Mouse (Mus musculus) heart, embryonic 12.5 days (tissue): Measurements from ENCODE around the gene Fbxl4. TPM values are rescaled to one million over a fixed set of nuclear protein-coding genes. Genes with fewer than 3 reads are reported as not detected.
A peak's percentile ranks its signal among the peaks of the same experiment; 100 is the strongest.

Experiments
- ATAC-seq: fragments of 200-750 bp; cut with Nextera tagmentation; 2 replicates; pipeline ENCODE4 v1.8.0; 2017; ENCODE audit warnings: moderate TSS enrichment, moderate library complexity; ENCODE audit not compliant: insufficient number of reproducible peaks, low FRiP score
- H3K27ac ChIP-seq: fragments of 300-500 bp; sonication (generic); 2 replicates; pipeline ENCODE4 v1.5.1; 2016; ENCODE audit warnings: mild to moderate bottlenecking, moderate library complexity; ENCODE audit not compliant: poor library complexity, severe bottlenecking
- H3K27me3 ChIP-seq: fragments of 300-500 bp; sonication (generic); replicated peaks from 2 replicates; pipeline ENCODE4 v1.6.1; 2016; ENCODE audit warnings: mild to moderate bottlenecking, moderate library complexity
- H3K36me3 ChIP-seq: fragments of 300-500 bp; sonication (generic); 2 replicates; pipeline ENCODE4 v1.6.1; 2016; ENCODE audit warnings: mild to moderate bottlenecking, moderate library complexity
- H3K4me1 ChIP-seq: fragments of 300-500 bp; sonication (generic); replicated peaks from 2 replicates; pipeline ENCODE4 v1.6.1; 2016; ENCODE audit warnings: mild to moderate bottlenecking
- H3K4me2 ChIP-seq: fragments of 300-500 bp; sonication (generic); 2 replicates; pipeline ENCODE4 v1.6.1; 2016; ENCODE audit warnings: mild to moderate bottlenecking, moderate library complexity
- H3K4me3 ChIP-seq: fragments of 300-500 bp; sonication (generic); 2 replicates; pipeline ENCODE4 v1.5.1; 2016; ENCODE audit warnings: mild to moderate bottlenecking
- H3K9ac ChIP-seq: fragments of 300-500 bp; sonication (generic); 2 replicates; pipeline ENCODE4 v1.6.1; 2016; ENCODE audit warnings: mild to moderate bottlenecking, moderate library complexity
- H3K9me3 ChIP-seq: fragments of 300-500 bp; sonication (generic); replicated peaks from 2 replicates; pipeline ENCODE4 v1.6.1; 2016; ENCODE audit warnings: mild to moderate bottlenecking, moderate library complexity
- WGBS: fragments of 180-500 bp; shearing (Covaris S2); methylation state at CpG from one replicate; pipeline ENCODE4 v1.1.7; 2016; 5-methylcytosine and 5-hydroxymethylcytosine counted together
- polyA plus RNA-seq: library from polyadenylated mRNA; unstranded; fragments of >200 nt; fragmentation: Nextera tagmentation; extraction: Ambion mirVana; gene quantifications from 2 replicates; pipeline ENCODE4 v1.2.1, GENCODE M21; 2016

Gene Fbxl4
- polyA plus RNA-seq, 1 experiment from 2014 or later = 12.5 TPM

GRCm38 (mm10) chr4:22392777-22393473, 35.6 kb downstream of the Fbxl4 start:
- H3K4me3 ChIP-seq = no peak overlapping the region
- no peak overlapping the region for H3K4me2 ChIP-seq
- H3K27ac ChIP-seq = no peak overlapping the region
- no peaks in the 10 kb centered on the region for H3K27me3 ChIP-seq
- 79% methylated on average over 13 of the region's 13 CpGs for WGBS
- H3K4me1 ChIP-seq = 0 out of 2 replicates have a peak, but pooled peaks cover 3% of the 10 kb centered on the region
- H3K9ac ChIP-seq = no peak overlapping the region
- H3K9me3 ChIP-seq = no peaks in the 10 kb centered on the region
- no peak for ATAC-seq
- peaks cover 6% of the 10 kb centered on the region for H3K36me3 ChIP-seq

- no peak overlapping the region for H3K4me2 ChIP-seq
- ATAC-seq = no peak
- no peak overlapping the region for H3K4me3 ChIP-seq
- no peak overlapping the region for H3K9ac ChIP-seq
- no peaks in the 10 kb centered on the region for H3K27me3 ChIP-seq
- no peak overlapping the region for H3K27ac ChIP-seq
- H3K9me3 ChIP-seq = peaks cover 6% of the 10 kb centered on the region
- H3K4me1 ChIP-seq = no peaks in the 10 kb centered on the region
- 74% methylated on average over 2 of the region's 2 CpGs for WGBS
- H3K36me3 ChIP-seq = peaks cover 15% of the 10 kb centered on the region
Measured at GRCm38 (mm10) chr4:22395404-22395803, 38.1 kb downstream of the Fbxl4 start.

GRCm38 (mm10) chr4:22396484-22397000, 39.2 kb downstream of the Fbxl4 start:
- H3K9ac ChIP-seq = no peak overlapping the region
- ATAC-seq = no peak
- 95% methylated on average over 1 of the region's 1 CpGs for WGBS
- no peaks in the 10 kb centered on the region for H3K4me1 ChIP-seq
- no peaks in the 10 kb centered on the region for H3K27me3 ChIP-seq
- H3K9me3 ChIP-seq = peaks cover 6% of the 10 kb centered on the region
- H3K4me2 ChIP-seq = no peak overlapping the region
- H3K27ac ChIP-seq = no peak overlapping the region
- no peak overlapping the region for H3K4me3 ChIP-seq
- peaks cover 22% of the 10 kb centered on the region for H3K36me3 ChIP-seq

- H3K27me3 ChIP-seq = no peaks in the 10 kb centered on the region
- H3K4me1 ChIP-seq = no peaks in the 10 kb centered on the region
- ATAC-seq = peak; percentile 9; the same call in 1 of the 2 replicates
- no peak overlapping the region for H3K27ac ChIP-seq
- peaks cover 6% of the 10 kb centered on the region for H3K9me3 ChIP-seq
- H3K4me3 ChIP-seq = no peak overlapping the region
- peaks cover 22% of the 10 kb centered on the region for H3K36me3 ChIP-seq
- 89% methylated on average over 5 of the region's 5 CpGs for WGBS
- no peak overlapping the region for H3K9ac ChIP-seq
- H3K4me2 ChIP-seq = no peak overlapping the region
Measured at GRCm38 (mm10) chr4:22397003-22397402, 39.7 kb downstream of the Fbxl4 start.

- Histone ChIP-seq H3K4me1 (no peaks in the 10 kb centered on the region), H3K36me3 (peaks cover 21% of the 10 kb centered on the region), H3K4me3 (no peak overlapping the region), H3K4me2 (no peak overlapping the region), H3K27ac (no peak overlapping the region), H3K9ac (no peak overlapping the region), H3K9me3 (peaks cover 6% of the 10 kb centered on the region), H3K27me3 (no peaks in the 10 kb centered on the region)
- 86% methylated on average over 3 of the region's 3 CpGs for WGBS
- no peak for ATAC-seq
Measured at GRCm38 (mm10) chr4:22402032-22402431, 44.7 kb downstream of the Fbxl4 start.

GRCm38 (mm10) chr4:22402930-22403329, 45.6 kb downstream of the Fbxl4 start:
- H3K4me1 ChIP-seq = no peaks in the 10 kb centered on the region
- no peak for ATAC-seq

GRCm38 (mm10) chr4:22420627-22421026, 63.3 kb downstream of the Fbxl4 start:
- ATAC-seq = no peak
- Histone ChIP-seq H3K4me1 (no peaks in the 10 kb centered on the region; the same call in 1 of the 2 replicates), H3K27ac (no peak overlapping the region), H3K9ac (no peak overlapping the region), H3K27me3 (no peaks in the 10 kb centered on the region), H3K4me3 (no peak overlapping the region), H3K9me3 (no peaks in the 10 kb centered on the region), H3K36me3 (peaks cover 13% of the 10 kb centered on the region), H3K4me2 (no peak overlapping the region)
- WGBS = 46% methylated on average over 2 of the region's 2 CpGs

More at GRCm38 (mm10) chr4:22402930-22403329, 45.6 kb downstream of the Fbxl4 start:
- H3K9me3 ChIP-seq = peaks cover 6% of the 10 kb centered on the region
- no peak overlapping the region for H3K4me3 ChIP-seq
- peaks cover 20% of the 10 kb centered on the region for H3K36me3 ChIP-seq
- no peaks in the 10 kb centered on the region for H3K27me3 ChIP-seq
- H3K4me2 ChIP-seq = no peak overlapping the region
- no peak overlapping the region for H3K27ac ChIP-seq
- no peak overlapping the region for H3K9ac ChIP-seq
- 95% methylated on average over 10 of the region's 10 CpGs for WGBS

- no peak for ATAC-seq
- Histone ChIP-seq H3K9ac (no peak overlapping the region), H3K9me3 (no peaks in the 10 kb centered on the region), H3K4me1 (no peaks in the 10 kb centered on the region; the same call in 1 of the 2 replicates), H3K4me3 (no peak overlapping the region), H3K27ac (no peak overlapping the region), H3K27me3 (no peaks in the 10 kb centered on the region), H3K4me2 (no peak overlapping the region), H3K36me3 (peaks cover 13% of the 10 kb centered on the region)
- WGBS = 87% methylated on average over 4 of the region's 4 CpGs
Measured at GRCm38 (mm10) chr4:22422400-22422799, 65.1 kb downstream of the Fbxl4 start.

GRCm38 (mm10) chr4:22428150-22428549, 70.8 kb downstream of the Fbxl4 start:
- Histone ChIP-seq H3K27ac (no peak overlapping the region), H3K4me2 (no peak overlapping the region), H3K9me3 (no peaks in the 10 kb centered on the region), H3K9ac (no peak overlapping the region), H3K27me3 (no peaks in the 10 kb centered on the region), H3K36me3 (peaks cover 11% of the 10 kb centered on the region), H3K4me3 (no peak overlapping the region), H3K4me1 (no peaks in the 10 kb centered on the region)
- no peak for ATAC-seq
- WGBS = 86% methylated on average over 3 of the region's 3 CpGs

GRCm38 (mm10) chr4:22469575-22469974, 112.2 kb downstream of the Fbxl4 start:
- Histone ChIP-seq H3K27ac (no peak overlapping the region), H3K27me3 (peaks cover 3% of the 10 kb centered on the region; the same call in 1 of the 2 replicates), H3K4me1 (no peaks in the 10 kb centered on the region), H3K9ac (no peak overlapping the region), H3K4me3 (no peak overlapping the region), H3K9me3 (no peaks in the 10 kb centered on the region), H3K36me3 (no peaks in the 10 kb centered on the region), H3K4me2 (no peak overlapping the region)
- 82% methylated on average over 1 of the region's 1 CpGs for WGBS
- ATAC-seq = no peak

- Histone ChIP-seq H3K4me1 (peaks cover 15% of the 10 kb centered on the region; the same call in 1 of the 2 replicates), H3K9me3 (no peaks in the 10 kb centered on the region), H3K36me3 (no peaks in the 10 kb centered on the region), H3K27ac (no peak overlapping the region), H3K27me3 (peaks cover 71% of the 10 kb centered on the region), H3K4me2 (peak overlapping the region; percentile 85), H3K4me3 (peak overlapping the region; percentile 48), H3K9ac (0 out of 2 replicates have a peak overlapping the region, but pooled peaks have one; percentile 46)
- ATAC-seq = peak; percentile 68
- WGBS = under 1% methylated on average over 20 of the region's 23 CpGs
Measured at GRCm38 (mm10) chr4:22476967-22477710, 119.8 kb downstream of the Fbxl4 start.
